Mouse (Mus musculus): Measurements from ENCODE around the gene Nfatc2.

Gene Nfatc2

DNA sequence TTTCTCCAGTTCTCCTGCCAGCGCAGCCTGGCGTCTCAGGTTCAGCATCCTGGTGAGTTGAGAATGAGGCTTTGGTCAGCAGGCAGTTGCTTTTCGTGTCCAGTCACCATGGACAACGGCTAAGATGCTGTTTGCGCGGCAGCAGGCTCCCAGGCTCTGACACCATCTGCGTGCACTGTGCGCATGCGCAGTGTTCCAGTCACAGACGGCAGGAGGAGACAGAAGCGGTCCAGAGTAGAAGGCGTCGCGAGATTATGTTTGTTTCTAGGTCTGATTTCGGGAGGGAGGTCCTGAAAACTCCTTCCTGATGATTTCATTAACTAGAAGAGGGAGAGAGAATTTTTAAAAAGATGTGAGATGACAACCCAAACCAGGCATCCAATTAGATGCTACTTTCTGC lies 121.5 kb downstream of the Nfatc2 start:
- peak; percentile 94 for DNase-seq

GRCm38 (mm10) chr2:168478431-168478830 lies 123.0 kb downstream of the Nfatc2 start:
- DNase-seq, result peak in 1 of 2 experiments; percentile 25

DNA sequence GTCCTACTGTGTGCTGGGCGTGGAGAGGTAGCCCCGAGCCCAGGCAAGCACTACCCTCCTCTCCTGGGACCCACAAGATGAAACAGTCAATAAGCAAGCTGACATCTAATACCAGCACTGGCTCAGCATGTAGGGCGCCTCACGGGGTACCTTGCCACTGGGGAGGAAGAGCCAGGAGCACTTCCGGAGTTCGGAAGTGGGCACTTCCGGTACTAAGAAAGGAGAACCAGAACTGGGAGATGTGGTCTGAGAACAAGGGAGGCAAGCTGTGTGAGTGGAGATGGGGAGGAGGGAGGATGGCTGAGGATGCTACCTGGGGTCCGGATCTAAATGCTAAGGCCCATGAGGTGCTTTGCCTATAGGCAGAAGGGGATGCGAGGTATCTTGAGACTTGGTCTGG lies 128.0 kb downstream of the Nfatc2 start:
- DNase-seq, result no peak

DNA sequence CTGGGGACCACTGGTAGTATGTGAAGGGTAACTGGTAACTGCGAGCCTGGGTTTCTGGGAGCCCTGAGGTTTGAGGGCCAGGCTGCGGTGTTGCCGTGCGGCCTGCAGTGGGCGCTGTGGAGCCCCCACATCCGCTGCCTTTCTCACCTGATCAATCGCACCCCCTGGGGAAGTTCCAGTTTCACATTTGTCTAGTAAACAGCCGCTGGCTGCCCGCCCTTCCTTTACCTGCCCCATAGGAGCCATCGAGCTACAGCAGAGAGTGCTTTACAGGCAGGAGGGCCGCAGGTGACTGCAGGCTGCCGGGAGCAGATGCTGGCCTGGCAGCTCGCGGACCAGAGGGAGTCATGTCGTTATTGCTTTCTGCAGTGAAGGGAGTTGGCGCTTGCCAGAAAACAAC lies 128.6 kb downstream of the Nfatc2 start:
- peak; percentile 64 to 79 for DNase-seq

GRCm38 (mm10) chr2:168469032-168469431 lies 132.4 kb downstream of the Nfatc2 start:
- DNase-seq, result peak; percentile 84

- DNase-seq, result peak; percentile 45 to 56
Measured at GRCm38 (mm10) chr2:168467166-168467565, 134.3 kb downstream of the Nfatc2 start.

DNA sequence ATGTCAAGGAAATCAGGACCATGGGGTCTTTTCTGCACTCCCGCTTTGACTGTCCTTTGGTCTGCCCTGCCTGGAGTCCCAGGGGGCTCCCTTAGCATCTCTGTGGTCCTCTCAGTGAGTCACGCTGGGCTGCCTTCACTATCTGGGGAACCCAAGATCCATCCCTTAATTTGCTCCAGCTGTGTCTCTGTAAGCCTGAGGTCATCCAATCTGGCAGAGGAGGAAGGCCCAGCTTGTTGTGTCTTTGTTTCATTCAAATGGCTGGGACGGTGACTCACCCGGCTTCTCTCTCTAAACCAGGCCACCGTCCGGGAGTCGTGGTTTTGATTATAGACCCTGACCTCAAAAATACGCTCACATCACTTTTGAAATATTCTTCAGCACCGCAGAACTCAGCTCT lies 135.4 kb downstream of the Nfatc2 start:
- no peak for DNase-seq

DNA sequence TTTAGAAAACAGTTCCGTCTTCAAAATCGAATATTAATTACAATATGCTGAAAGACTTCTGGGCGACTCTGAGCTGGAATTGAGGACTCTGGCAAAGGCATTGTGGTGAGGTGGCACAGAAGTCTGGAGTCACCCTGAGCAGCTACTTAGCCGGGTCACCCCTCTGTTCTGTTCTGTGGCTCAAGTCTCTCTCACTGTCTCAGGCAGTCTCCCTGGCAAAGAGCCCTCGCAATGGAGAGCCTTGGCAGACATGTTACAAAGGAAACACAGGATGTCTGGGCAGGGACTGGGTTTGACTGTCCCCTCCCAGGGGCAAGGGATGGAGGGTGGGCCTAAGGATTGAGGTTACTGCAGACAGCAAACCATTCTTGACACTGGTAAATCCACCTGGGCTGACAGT lies 135.8 kb downstream of the Nfatc2 start:
- peak; percentile 75 to 82 for DNase-seq

DNA sequence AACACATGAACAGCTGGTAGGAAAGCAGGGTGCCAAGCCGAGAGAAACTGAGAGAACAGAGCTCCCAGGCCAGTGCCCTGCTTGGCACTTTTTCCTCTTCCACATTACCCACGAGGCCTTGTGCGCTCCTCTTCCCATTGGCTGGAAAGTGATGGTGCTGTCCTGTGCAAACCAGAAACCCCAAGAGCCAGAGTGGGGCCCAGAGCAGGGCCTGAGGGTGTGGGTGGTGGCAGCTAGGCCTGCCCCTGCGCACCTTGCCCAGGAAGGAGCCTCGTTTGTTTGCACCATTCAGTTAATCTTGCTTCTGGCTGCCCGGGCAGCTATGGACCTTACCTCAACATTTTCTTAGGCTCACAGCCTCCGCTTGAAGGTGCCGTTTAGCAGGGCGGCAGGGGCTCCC lies 139.6 kb downstream of the Nfatc2 start:
- DNase-seq, result no peak

- no peak for DNase-seq
Measured at GRCm38 (mm10) chr2:168459627-168460026, 141.8 kb downstream of the Nfatc2 start.

DNA sequence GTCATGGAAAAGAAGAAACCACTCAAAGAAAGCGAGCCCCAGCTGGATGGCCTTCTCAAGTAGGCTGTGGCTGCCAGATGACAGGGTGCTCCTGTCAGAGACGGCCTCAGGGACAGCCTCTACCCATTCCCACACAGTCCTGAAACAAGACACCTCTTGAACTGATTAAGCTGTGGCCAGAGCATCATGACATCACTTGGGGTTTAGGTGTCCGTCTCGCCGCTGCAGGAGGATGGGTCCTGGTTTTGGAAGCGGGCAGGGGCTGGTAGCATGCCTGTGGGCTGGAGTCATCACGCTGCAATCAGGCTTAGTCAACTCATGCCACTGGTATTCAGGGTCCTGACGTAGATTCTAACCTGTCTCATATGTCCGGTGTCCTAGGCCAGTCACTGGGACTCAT lies 142.9 kb downstream of the Nfatc2 start:
- DNase-seq, result no peak

GRCm38 (mm10) chr2:168451714-168452708 lies 149.4 kb downstream of the Nfatc2 start:
- no peak for DNase-seq

- peak; percentile 69 to 80 for DNase-seq
Measured at GRCm38 (mm10) chr2:168450977-168451376, 150.5 kb downstream of the Nfatc2 start.

GRCm38 (mm10) chr2:168448054-168448453 lies 153.4 kb downstream of the Nfatc2 start:
- DNase-seq, result no peak

- DNase-seq, result peak; percentile 55 to 63
Measured at GRCm38 (mm10) chr2:168447601-168448000, 153.9 kb downstream of the Nfatc2 start.

- DNase-seq, result peak; percentile 83 to 87
Measured at GRCm38 (mm10) chr2:168445211-168445810, 156.1 kb downstream of the Nfatc2 start.

- no peak for DNase-seq
Measured at GRCm38 (mm10) chr2:168444126-168444525, 157.3 kb downstream of the Nfatc2 start.

DNA sequence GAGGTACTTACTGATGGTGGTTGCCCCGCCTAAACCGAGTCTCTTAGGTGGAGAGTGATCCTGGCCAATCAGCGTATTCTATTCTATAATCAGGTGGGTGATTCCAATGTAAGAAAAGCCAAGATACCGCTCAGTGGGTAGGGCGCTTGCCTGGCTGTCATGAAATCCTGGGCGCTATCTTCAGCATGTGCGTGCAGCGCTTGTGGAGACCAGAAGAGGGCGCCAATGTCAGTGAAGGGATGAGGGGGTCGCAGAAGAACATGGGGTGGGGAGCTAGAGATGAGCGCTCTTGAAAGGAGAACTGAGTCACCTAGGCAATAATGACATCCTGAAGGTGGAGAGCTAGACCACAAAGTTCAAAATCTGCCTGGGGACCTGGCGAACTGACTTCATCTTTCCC lies 160.0 kb downstream of the Nfatc2 start:
- DNase-seq, result peak; percentile 57 to 73

- peak; percentile 92 to 95 for DNase-seq
Measured at GRCm38 (mm10) chr2:168440918-168441328, 160.5 kb downstream of the Nfatc2 start.

DNA sequence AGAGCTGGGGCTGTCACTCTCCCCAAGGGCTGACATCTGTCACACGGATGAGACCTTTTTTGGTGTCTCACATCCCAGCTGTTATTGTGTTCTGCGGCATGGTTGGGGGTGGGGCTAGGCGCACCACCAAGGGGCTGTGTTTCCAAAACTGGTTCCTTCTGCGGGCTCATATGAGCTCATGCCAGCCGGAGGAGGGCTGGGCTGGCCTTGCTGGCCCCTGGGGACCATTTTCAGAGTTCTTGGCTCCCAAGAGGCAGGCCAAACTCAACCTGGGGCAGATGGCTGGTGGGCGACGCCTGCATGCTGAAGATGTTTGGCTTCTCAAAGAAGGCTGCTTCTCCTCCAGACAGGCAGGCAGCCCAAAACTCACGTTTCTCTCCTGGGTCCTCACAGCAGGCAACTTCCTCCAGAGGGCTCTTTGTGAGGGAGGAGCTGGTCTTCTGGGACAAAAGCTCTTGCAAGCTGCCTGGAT lies 162.4 kb downstream of the Nfatc2 start:
- DNase-seq, result peak; percentile 36 to 45

- DNase-seq, result no peak
Measured at GRCm38 (mm10) chr2:168434187-168434586, 167.3 kb downstream of the Nfatc2 start.

DNA sequence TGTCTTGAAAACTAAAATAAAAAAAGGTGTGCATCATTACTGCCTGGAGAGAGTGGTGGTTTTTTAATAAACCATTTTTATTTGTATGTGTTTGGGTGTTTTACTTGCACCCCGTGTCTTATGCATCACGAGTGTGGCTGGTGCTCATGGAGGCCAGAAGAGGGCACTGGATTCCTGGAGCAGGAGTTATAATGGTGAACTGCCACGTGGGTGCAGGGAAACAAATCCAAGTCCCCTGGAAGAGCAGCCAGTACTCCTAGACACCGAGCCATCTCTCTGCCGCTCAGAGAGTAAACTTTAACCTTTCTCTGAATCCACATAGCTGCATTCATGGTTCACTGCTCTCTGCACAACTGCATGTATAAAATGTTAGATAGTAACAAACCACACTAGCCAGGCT lies 168.1 kb downstream of the Nfatc2 start:
- DNase-seq, result no peak

DNA sequence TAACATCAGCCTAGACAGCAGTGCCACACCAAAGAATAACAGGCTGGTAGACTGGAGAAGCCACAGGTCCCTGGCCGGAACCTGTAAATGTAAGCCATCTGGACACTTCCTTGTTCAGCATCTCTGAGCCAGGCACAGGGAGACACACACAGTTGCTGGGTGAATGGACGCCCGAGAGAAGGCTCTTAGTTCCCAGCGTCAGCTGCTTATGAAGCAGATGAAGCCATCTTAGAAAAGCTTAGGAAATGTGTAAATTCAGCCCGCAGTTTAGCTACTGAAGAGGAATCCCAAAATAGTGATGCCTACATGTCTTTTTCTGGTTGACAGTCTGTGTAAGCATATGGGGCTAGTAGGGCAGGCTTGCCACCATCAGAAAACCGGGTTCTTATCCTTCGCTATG lies 169.1 kb downstream of the Nfatc2 start:
- no peak for DNase-seq

- no peak for DNase-seq
Measured at GRCm38 (mm10) chr2:168429598-168429997, 171.9 kb downstream of the Nfatc2 start.
